Mouse (Mus musculus): ENCODE results near the gene Braf. TPM values are rescaled to one million over a fixed set of nuclear protein-coding genes. Genes with fewer than 3 reads are reported as not detected.

The Braf gene
- polyA plus RNA-seq, 1 experiment from 2014 or later, result 26.0 TPM

Other genes with a start within 250 kb of the Braf start
- 14.8 and 15.0 TPM in 2 replicates for gene Dennd2a, start 167.6 kb downstream of the Braf start, polyA plus RNA-seq (2015; fragmentation: Nextera tagmentation; extraction: Ambion mirVana)
- 44.8 and 45.3 TPM in 2 replicates for gene Adck2, start 151.6 kb downstream of the Braf start, polyA plus RNA-seq (2015; fragmentation: Nextera tagmentation; extraction: Ambion mirVana)
- gene Gm42420, start 139.7 kb downstream of the Braf start, polyA plus RNA-seq (2015; fragmentation: Nextera tagmentation; extraction: Ambion mirVana), result 2.0 and 3.5 TPM in 2 replicates
- 495 and 582 TPM in 2 replicates for gene Ndufb2, start 132.9 kb downstream of the Braf start, polyA plus RNA-seq (2015; fragmentation: Nextera tagmentation; extraction: Ambion mirVana)
- 170 and 195 TPM in 2 replicates for gene Mrps33, start 85.5 kb upstream of the Braf start, polyA plus RNA-seq (2015; fragmentation: Nextera tagmentation; extraction: Ambion mirVana)
- gene Tmem178b, start 147.8 kb upstream of the Braf start, polyA plus RNA-seq (2015; fragmentation: Nextera tagmentation; extraction: Ambion mirVana), result 28.8 and 32.4 TPM in 2 replicates